8 mouse cellular contexts compared by ENCODE assay signal in the genomic region with DNA sequence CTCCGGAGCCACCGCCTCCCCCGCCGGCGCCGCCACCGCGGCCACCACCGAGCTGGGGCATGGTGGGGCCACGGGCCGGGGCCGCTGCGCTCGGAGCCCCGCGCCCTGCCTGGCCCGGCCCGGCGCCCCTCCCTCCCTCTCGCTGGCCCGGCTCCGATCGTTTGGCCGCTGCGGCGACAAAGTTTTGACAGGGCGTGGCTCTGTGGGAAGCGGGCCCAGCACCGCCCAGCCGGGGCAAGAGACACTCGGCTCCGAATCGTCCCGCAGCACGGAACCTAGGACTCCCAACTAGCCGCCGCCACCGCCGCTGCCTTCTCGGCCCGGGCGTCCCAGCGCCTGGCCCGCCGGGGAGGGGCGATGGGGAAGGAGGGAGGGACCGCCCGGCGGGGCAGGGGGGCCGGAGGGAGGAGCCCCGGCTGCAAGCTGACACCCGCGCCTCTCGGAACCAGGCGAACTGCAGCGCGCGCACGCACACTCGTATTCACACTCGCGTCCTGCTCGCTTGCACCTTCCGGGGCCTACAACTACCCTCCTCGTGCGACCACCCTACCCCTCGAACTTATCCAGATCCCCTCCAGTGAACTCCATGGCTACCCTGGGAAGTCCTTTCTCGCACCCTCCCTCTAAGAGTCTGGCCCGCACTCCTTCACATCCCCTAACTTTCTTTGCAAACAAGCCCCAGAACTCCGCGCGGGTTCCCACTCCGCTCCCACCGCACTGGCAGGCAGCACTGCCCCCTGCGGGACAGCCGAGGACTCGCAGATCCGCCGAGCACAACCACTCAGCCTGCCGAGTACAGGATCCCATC. TPM values are rescaled to one million over a fixed set of nuclear protein-coding genes. Genes with fewer than 3 reads are reported as not detected.
A peak's percentile ranks its signal among the peaks of the same experiment; 100 is the strongest.
DNase-seq lines count a peak whose midpoint lies in the region.

Gene Tcf7l1 (minus strand): TSS at position 363 of the 808 bp plus-strand sequence.

- H3K36me3 ChIP-seq in megakaryocyte, embryonic 14.5 days (replicated peaks; ENCODE audit: low read length) = no peaks in the 10 kb centered on the region

- peaks cover 76% of the 10 kb centered on the region for H3K27me3 ChIP-seq in megakaryocyte, embryonic 14.5 days (replicated peaks)

- peak; percentile 95 for DNase-seq in adipocyte (ENCODE audit: low spot score)
- DNase-seq in embryo, embryonic 10 days (ENCODE audit: low spot score) = peak; percentile 94
- DNase-seq in gastrocnemius, postnatal 14 days = peak; percentile 93
- DNase-seq in induced T-regulatory cell, adult 2 months (ENCODE audit: low read depth) = peak; percentile 82
- peak; percentile 48 to 80 for DNase-seq in left cerebral cortex, adult 8-10 months (ENCODE audit: low spot score in 2 of 2)
- DNase-seq in right cerebral cortex, adult 2 months (ENCODE audit: low spot score in 2 of 2) = peak; percentile 88 to 93
- peak; percentile 88 for DNase-seq in urinary bladder, postnatal 10 days (ENCODE audit: low spot score)

- peak within 1 kb of the TSS; percentile 93 for H3K4me3 ChIP-seq in megakaryocyte, embryonic 14.5 days (replicated peaks)

- H3K4me1 ChIP-seq in megakaryocyte, embryonic 14.5 days = peaks cover 22% of the 10 kb centered on the region

- no peaks in the 10 kb centered on the region for H3K9me3 ChIP-seq in megakaryocyte, embryonic 14.5 days

- intact Hi-C loops in gastrocnemius, postnatal 14 days (cut with DNase I; ENCODE audit: low total_unique reads) = loop anchor here (5.0 kb wide), 1 partner anchor 117 kb away; no protein-coding TSS in a partner anchor

RNA-seq across cellular contexts. Expression of gene Tcf7l1, which starts in this region (rescaled TPM):
- 10 to 100 TPM in 1 of 2 experiments, 1 to 10 TPM in 1; 9.6 to 10.4 TPM for total RNA-seq in gastrocnemius, postnatal 14 days (2021)
- 1 to 10 TPM; 3.1 to 4.6 (median 4.1) TPM for total RNA-seq in left cerebral cortex, adult 8-10 months (2022)
- 0.12 TPM in 1 of 2 replicates, not detected in the other for polyA plus RNA-seq in megakaryocyte, embryonic 14.5 days (2012; ENCODE audit: insufficient read depth, low replicate concordance)

Comparison
In these comparisons a context has a peak if more than half of its experiments do, and no peak if none do; other contexts are left out.
1. Peak in every context shown above with its lines: DNase-seq and H3K4me3 ChIP-seq.